Mouse (Mus musculus) brain, embryonic 18.5 days (tissue): Measurements from ENCODE around the gene Actb.
"Not testable (repeated sequence)": the region's sequence is repeated elsewhere in the genome, so short reads cannot be mapped to it uniquely, and the experiment has no call there.

Source experiments
- DNase-seq: peaks from one replicate; pipeline ENCODE4 v3.0.0-alpha.2; 2012; ENCODE audit warnings: low read depth, low spot score

The Actb gene

GRCm38 (mm10) chr5:142901846-142902505 is 4.6 kb downstream of the Actb start:
- DNase-seq: no peak

GRCm38 (mm10) chr5:142901355-142901802 is 5.2 kb downstream of the Actb start:
- no peak for DNase-seq

GRCm38 (mm10) chr5:142900651-142901050 is 5.9 kb downstream of the Actb start:
- DNase-seq: no peak

GRCm38 (mm10) chr5:142899932-142900533 is 6.5 kb downstream of the Actb start:
- DNase-seq: no peak

GRCm38 (mm10) chr5:142899057-142899601 is 7.4 kb downstream of the Actb start:
- DNase-seq: no peak

- no peak for DNase-seq
Observed at GRCm38 (mm10) chr5:142898316-142898715, 8.2 kb downstream of the Actb start.

GRCm38 (mm10) chr5:142897568-142898248 is 8.8 kb downstream of the Actb start:
- DNase-seq: no peak

- DNase-seq: no peak
Observed at GRCm38 (mm10) chr5:142896713-142897112, 9.8 kb downstream of the Actb start.

- no peak for DNase-seq
Observed at GRCm38 (mm10) chr5:142896192-142896591, 10.4 kb downstream of the Actb start.

GRCm38 (mm10) chr5:142894918-142895613 is 11.5 kb downstream of the Actb start, which contains the start of gene Fbxl18:
Fbxl18 (minus strand) TSS chr5:142895421.
- peak; percentile 75 for DNase-seq

GRCm38 (mm10) chr5:142891396-142891795 is 15.2 kb downstream of the Actb start:
- no peak for DNase-seq

- not testable (repeated sequence) for DNase-seq
Observed at GRCm38 (mm10) chr5:142887533-142887932, 19.0 kb downstream of the Actb start.

- no peak for DNase-seq
Observed at GRCm38 (mm10) chr5:142886761-142887160, 19.8 kb downstream of the Actb start.

GRCm38 (mm10) chr5:142886181-142886580 is 20.4 kb downstream of the Actb start:
- DNase-seq: no peak

GRCm38 (mm10) chr5:142882471-142882870 is 24.1 kb downstream of the Actb start:
- DNase-seq: no peak

- DNase-seq: no peak
Observed at GRCm38 (mm10) chr5:142881936-142882335, 24.6 kb downstream of the Actb start.

- no peak for DNase-seq
Observed at GRCm38 (mm10) chr5:142880806-142881516, 25.6 kb downstream of the Actb start.

- DNase-seq: no peak
Observed at GRCm38 (mm10) chr5:142880246-142880645, 26.3 kb downstream of the Actb start.

GRCm38 (mm10) chr5:142879318-142880175 is 27.0 kb downstream of the Actb start:
- DNase-seq: no peak

- no peak for DNase-seq
Observed at GRCm38 (mm10) chr5:142878570-142878969, 28.0 kb downstream of the Actb start.
